Mouse (Mus musculus): Measurements from ENCODE around the gene Gm572. TPM values are rescaled to one million over a fixed set of nuclear protein-coding genes. Genes with fewer than 3 reads are reported as not detected.
A peak's percentile ranks its signal among the peaks of the same experiment; 100 is the strongest.

The Gm572 gene
- total RNA-seq, 4 experiments from 2014 or later: 0.23 to 0.44 TPM; not detected in 2

DNA sequence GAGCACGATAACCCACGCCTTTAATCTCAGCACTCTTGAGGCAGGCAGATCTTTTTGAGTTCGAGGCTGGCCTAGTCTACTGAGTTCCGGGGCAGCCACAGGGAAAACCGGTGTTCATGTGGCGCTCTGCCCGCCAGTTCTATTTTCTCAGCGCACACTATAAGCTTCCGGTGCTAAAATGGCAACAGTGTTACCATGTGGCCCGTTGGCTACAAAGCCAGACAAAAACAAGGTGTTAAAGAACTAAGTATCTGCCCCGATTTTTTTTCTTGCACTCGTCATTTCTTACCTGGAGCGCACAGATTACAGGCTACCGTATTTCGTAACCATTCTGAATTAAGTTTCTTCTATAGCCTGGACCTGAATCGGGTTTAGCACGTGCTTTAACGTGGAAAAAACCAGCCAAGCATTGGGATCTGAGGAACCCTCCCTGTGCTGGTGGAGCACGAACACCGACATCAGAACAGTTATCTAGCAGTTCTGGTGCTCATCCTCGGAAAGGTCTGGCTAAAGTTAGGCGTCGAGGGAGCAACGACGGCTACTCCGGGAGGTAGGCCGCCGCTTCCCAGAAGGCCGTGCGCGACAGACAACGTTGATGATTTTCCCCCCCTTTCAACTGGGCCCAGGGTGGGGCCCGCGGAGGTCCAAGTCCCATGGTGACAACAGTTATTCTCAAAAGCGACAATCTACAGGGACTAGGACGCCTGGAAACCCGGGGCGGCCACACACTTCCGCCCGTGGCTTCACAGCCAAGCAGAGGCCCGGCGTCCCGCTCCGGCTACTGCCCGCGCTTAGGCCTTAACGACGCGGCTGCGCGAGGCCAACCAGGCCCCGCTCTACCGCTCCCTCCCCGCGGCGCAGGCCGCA is 17.1 kb upstream of the Gm572 start:
- DNase-seq (ENCODE audit: low spot score in 2 of 2): peak in 1 of 2 experiments; percentile 58

GRCm38 (mm10) chr4:148626623-148627185 is 16.4 kb upstream of the Gm572 start, which contains the start of gene Tardbp:
Gene Tardbp, minus strand, starts transcription at chr4:148627019.
- DNase-seq (ENCODE audit: low spot score in 2 of 2): peak; percentile 83 to 92

DNA sequence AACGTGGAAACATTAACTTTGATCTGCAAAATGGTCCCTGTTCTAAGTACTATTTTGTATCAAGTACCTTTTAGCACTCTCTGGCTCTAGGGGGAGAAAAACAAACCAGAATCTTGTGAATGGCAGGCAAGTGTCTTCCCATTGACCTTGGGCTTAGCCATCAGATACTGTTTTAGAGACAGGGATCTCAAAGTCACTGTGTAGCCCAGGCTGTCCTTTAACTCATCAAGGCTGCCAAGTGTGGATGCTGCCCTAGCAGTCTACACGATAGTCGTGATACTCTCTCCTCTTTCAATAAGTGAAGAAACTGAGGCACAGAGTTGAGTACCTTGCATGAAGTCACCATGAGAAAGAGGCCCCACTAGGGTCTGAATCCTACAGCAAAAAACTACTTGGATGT is 15.9 kb upstream of the Gm572 start:
- no peak for DNase-seq (ENCODE audit: low spot score in 2 of 2)

DNA sequence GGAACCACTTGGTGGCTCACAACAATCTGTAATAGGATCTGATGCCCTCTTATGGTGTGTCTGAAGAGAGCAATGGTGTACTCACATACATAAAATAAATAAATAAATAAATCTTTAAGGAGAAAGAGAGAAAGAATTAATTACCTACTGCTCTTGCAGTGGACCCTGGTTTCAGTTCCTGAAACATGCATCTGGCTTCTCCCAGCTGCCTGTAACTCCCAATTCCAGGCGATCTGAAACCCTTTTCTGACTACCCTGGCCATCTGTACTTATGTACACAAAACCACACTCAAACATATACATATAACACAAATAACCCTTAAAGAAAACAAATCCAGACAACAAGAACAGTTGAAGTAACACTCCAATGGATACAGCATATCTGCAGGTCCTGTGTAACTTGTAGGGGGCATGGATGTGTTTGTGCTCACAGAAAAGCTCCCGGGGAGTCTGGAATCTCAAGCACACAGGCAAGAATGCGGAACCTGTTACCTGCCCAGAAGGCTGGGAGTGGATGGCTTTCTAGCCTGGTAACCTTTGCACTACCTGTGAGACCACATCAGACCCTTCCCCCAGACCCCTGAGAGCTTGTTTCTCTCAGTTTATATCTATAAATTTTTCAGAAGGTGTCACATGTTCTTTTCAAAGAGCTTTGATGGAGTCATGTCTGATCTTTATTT is 11.0 kb upstream of the Gm572 start:
- no peak for DNase-seq (ENCODE audit: low spot score in 2 of 2)

DNA sequence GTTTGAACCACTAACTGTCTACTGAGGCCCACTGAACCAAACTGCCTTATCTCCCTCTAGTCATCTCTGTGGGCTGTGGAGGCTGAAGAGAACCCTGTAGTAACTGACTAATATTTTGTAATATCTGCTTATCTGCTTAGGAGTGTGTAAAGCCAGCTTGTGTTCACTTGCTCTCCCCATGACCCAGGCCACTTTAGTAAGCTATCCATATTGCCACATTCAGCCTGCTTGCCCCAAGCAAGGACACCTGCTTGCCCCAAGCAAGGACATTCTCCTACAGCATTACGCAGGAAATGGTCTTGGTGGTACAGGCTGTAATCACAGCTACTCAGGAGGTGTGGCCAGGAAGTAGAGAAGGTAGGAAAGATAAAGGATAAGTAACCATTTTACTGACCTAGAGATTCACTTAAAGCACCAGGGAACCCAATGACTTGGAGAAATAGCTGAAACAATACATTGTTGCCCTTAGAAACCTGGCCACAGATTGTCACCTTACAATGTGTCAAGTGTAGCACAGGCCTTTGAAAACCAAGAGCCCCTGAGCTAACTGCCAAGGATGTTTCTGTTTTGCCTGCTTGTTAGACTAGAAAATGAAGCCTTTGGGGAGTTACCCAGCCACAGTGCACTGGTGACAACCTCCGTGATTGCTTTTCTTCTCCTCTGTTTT is 9.6 kb upstream of the Gm572 start:
- no peak for DNase-seq (ENCODE audit: low spot score in 2 of 2)

- DNase-seq (ENCODE audit: low spot score in 2 of 2): no peak
Measured at GRCm38 (mm10) chr4:148635309-148635708, 7.8 kb upstream of the Gm572 start.

DNA sequence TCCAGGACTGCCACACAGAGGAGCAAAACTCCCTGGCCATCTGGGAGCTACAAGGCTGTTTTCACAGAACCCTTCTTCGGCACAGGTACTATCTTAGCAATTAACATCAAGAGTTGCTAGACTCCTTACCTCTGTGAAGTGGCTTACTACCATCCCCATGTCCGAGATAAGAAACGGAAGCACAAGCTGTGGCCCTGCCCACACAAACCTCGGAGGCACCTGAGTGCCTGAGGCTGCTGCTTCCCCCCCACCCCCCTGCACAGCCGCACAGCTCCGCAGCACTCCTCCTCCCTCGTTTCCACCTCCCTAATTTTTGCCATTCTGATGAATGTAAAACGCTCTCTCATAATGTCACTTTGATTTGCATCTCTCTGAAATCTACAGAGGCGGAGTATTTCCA is 4.8 kb upstream of the Gm572 start:
- DNase-seq (ENCODE audit: low spot score in 2 of 2): no peak

- no peak for DNase-seq (ENCODE audit: low spot score in 2 of 2)
Measured at GRCm38 (mm10) chr4:148639455-148639854, 3.7 kb upstream of the Gm572 start.

- no peak for DNase-seq (ENCODE audit: low spot score in 2 of 2)
Measured at GRCm38 (mm10) chr4:148641121-148641520, 2.0 kb upstream of the Gm572 start.

GRCm38 (mm10) chr4:148644157-148644511 is 1.0 kb downstream of the Gm572 start:
- DNase-seq (ENCODE audit: low spot score in 2 of 2): peak in 1 of 2 experiments; percentile 28

DNA sequence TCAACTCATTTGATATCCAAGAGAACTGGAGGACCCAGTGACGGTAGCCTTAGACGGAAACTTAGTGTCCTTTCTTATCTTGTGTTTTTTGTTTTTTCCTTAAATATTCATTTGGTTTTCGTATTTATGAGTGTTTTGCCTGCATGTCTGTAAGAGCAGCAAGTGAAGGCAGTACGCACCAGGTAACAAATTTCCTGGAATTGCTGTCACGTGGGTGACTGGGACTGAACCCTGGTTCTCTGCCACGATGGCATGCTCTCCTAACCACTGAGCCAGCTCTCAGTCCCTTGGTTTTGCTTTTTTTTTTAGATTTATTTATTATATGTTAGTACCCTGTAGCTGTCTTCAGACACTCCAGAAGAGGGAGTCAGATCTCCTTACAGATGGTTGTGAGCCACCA is 1.8 kb downstream of the Gm572 start:
- no peak for DNase-seq (ENCODE audit: low spot score in 2 of 2)

DNA sequence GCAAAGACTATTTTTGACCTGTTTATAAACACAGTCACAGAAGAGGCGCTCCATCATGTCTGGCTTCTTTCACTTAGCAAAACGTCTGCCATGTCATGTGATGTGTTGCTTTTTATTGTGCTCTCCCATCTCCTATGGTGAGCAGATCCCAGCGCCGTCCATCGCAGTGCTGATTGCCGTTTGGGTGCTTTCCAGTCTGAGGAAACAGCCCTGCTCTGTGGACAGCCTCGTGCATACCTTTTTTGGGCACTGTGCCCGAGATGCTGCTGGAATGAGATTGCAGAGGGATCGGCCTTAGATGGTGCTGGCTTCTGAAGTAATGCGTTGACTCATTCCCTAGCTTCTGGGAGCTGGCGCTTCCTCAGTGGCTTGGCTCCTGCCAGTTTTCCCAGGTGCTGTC is 3.5 kb downstream of the Gm572 start:
- peak in 1 of 2 experiments; percentile 50 for DNase-seq (ENCODE audit: low spot score in 2 of 2)

DNA sequence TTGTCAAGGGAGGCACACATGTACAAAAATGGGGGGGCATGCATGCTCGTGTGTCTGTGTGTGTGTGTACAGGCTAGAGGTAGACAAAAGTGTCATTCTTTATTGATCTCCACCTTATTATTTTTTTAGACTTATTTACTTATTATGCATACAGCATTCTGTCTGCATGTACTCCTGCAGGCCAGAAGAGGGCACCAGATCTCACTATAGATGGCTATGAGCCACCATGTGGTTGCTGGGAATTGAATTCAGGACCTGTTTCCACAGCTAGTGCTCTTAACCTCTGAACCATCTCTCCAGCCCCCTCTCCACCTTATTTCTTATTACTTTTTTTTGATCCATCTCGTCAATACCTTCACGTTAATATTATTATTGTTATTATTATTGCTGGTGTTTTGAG is 6.2 kb downstream of the Gm572 start:
- no peak for DNase-seq (ENCODE audit: low spot score in 2 of 2)

GRCm38 (mm10) chr4:148651045-148651444 is 7.9 kb downstream of the Gm572 start:
- no peak for DNase-seq (ENCODE audit: low spot score in 2 of 2)

DNA sequence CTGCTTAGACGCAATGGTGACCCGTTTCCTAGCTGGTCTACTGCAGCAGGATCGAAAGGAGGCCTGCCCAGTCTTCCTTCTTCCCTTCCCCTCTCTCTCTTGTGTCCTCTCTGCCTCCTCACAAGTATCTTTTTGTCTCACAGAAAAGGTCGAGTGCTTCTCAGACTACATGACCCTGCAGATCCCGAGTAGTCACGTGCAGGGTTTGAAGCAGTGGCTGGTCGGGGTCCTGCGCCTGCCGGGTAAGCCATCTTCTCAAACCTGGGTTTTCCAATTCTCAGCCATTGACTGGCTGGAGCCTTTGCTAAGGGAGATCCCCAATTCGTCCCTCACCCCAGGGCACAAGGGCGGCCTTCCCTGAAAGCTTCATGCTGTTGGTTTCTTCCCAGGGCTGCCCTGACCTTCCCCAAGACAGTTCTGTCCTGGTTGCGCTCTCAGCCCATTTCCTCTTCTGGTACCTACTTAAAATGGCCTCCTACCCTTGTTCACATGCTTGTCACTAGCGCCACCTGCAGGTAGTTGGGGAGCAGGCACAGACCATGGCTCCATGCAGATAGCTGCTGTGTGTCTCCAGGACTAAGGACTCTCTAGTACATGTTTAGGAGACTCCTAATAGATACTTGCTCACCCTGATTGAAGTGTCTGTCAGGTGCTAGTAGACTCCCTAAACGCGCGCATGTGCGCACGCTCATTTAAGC is 11.7 kb downstream of the Gm572 start:
- no peak for DNase-seq (ENCODE audit: low spot score in 2 of 2)

GRCm38 (mm10) chr4:148656691-148657258 is 13.7 kb downstream of the Gm572 start:
- DNase-seq (ENCODE audit: low spot score in 2 of 2): no peak

- DNase-seq (ENCODE audit: low spot score in 2 of 2): no peak
Measured at GRCm38 (mm10) chr4:148657776-148658175, 14.7 kb downstream of the Gm572 start.

DNA sequence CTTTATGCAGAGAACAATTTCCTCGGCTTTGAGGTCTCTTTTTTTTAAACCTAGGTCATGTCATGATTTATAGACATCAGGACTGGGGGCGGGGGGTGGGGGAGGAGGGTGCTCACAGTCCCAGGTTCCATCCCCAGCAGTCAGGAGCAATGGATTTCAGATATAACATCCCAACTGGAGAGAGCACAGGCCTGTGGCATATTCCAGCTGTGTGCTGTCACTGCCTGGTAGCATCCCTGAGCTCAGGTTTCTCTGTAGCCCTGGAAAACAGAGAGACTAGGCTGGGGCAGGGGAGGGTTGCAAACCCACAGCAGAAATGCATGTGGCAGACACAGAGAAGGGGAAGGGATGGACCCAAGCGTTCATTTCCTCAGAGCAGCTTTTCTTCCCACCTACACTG is 17.1 kb downstream of the Gm572 start:
- DNase-seq (ENCODE audit: low spot score in 2 of 2): no peak

DNA sequence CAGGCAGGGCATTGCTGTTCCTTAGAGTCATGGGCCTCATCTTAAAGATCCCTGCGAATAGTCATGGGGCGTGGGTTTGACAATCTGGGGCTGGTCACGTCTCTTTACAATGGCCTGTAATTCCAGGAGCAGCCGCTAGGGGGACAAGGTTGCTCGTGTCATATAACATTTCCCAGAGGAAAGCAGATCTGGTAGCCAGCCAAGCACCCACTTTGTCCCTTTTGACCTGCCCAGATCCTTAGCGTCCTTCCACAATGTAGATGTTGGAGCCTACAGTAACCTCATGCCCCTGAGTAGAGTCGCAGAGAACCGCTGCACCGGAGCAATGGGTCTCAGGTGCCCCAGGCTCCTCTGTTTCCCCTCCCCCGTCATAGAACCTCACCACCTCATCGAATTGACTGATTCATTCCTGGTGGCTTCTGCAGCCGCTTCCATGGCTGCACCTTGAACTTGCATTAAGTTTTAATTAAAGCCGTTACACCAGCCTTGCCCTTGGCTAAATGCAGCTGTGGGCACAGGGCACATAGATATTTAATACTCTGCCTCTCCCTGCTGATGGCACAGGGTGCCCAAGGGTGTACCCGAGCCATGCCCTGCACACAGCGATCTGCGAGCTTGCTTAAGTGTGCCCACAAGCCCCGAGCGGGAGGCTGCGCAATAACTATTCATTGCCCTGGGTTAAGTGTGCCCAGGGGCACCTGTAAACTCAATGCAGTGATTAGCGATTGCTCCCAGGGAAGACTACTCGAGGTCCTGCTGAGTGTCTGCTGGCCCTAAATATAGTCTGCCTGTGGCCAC is 19.2 kb downstream of the Gm572 start:
- DNase-seq (ENCODE audit: low spot score in 2 of 2): peak in 1 of 2 experiments; percentile 64

- no peak for DNase-seq (ENCODE audit: low spot score in 2 of 2)
Measured at GRCm38 (mm10) chr4:148663326-148663725, 20.2 kb downstream of the Gm572 start.
